Comparison of ENCODE assay signal across 15 mouse cellular contexts in the genomic region with DNA sequence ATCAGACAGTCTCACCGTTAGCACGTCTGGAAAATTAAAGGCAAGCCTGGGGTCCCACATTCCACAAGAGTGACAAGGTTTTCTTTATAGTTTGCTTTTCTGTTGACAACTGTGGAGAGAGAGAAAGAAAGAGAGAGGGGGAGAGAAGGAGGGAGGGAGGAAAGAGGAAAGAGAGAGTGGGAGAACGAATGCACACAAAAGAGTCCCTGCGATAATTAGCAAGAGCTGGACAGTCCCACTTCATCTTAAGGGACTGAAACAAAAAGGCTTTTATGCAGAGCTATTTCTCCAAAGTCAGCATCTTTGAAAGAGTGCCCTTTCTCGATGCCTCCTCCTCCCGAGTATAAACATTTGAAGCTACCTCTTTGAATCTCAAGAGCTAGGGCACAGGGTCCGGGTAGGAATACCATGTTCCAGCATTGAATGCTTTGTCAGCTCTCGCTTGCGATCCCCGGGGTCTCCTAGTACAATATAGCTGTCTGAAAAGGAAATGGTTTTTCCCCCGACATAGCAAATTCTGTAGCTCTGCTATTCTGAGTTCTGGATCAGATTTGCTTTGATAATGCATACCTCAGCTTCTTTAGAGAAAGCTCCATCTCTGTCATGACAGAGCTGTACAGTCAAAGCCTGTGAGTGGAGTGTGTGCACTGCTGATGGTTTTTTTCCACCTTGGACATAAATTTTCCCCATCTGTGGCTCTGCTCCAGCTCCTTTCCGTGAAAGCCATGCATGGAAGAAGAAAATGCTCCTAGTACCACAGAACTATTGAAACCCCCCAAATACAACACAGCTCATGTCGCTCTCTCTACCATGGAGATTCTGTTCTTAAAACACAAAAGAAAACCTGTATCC.
DNase-seq lines count a peak whose midpoint lies in the region; ATAC-seq and TF ChIP-seq lines count a peak whose summit lies in the region.
"Had no signal": no experiment of that assay in that cellular context is flagged by ENCODE, and none has a peak within 500 bp of the region (broad histone marks: within the 10 kb centered on the region; RNA-seq: fewer than 3 reads in every experiment).

No protein-coding gene starts in this region.

- H3K4me1 ChIP-seq in midbrain, embryonic 13.5 days (replicated peaks) = no peaks in the 10 kb centered on the region
- no peaks in the 10 kb centered on the region for H3K4me1 ChIP-seq in midbrain, embryonic 11.5 days (ENCODE audit: control insufficient read depth, insufficient read depth, low read length)
- H3K4me1 ChIP-seq in forebrain, embryonic 11.5 days (replicated peaks; ENCODE audit: control insufficient read depth, insufficient read depth, low read length) = no peaks in the 10 kb centered on the region
- H3K4me1 ChIP-seq in hindbrain, embryonic 16.5 days (ENCODE audit: control insufficient read depth, insufficient read depth, low read depth, low read length) = no peaks in the 10 kb centered on the region
- 0 out of 2 replicates have a peak, but pooled peaks cover 3% of the 10 kb centered on the region for H3K4me1 ChIP-seq in stomach, embryonic 16.5 days (ENCODE audit: control insufficient read depth, insufficient read depth, low read length)
- no peaks in the 10 kb centered on the region for H3K4me1 ChIP-seq in thymus, adult 2 months (replicated peaks; ENCODE audit: control insufficient read depth, insufficient read depth, low read length)
- H3K4me1 ChIP-seq: megakaryocyte, embryonic 14.5 days had no signal

- ATAC-seq in midbrain, embryonic 13.5 days = no peak
- no peak for ATAC-seq in midbrain, embryonic 11.5 days (ENCODE audit: low FRiP score)
- peak; percentile 48; the same call in 1 of the 2 replicates for ATAC-seq in forebrain, embryonic 11.5 days (replicated peaks; ENCODE audit: low FRiP score)
- ATAC-seq in hindbrain, embryonic 16.5 days = peak; percentile 67
- no peak for ATAC-seq in stomach, embryonic 16.5 days (ENCODE audit: insufficient read depth, low FRiP score)

- H3K9me3 ChIP-seq in midbrain, embryonic 13.5 days = no peaks in the 10 kb centered on the region
- no peaks in the 10 kb centered on the region for H3K9me3 ChIP-seq in midbrain, embryonic 11.5 days (ENCODE audit: control insufficient read depth, low read length)
- H3K9me3 ChIP-seq in forebrain, embryonic 11.5 days (ENCODE audit: control insufficient read depth, low read length) = no peaks in the 10 kb centered on the region
- no peaks in the 10 kb centered on the region for H3K9me3 ChIP-seq in hindbrain, embryonic 16.5 days (ENCODE audit: control insufficient read depth, low read length)
- peaks cover 5% of the 10 kb centered on the region; the same call in 1 of the 2 replicates for H3K9me3 ChIP-seq in stomach, embryonic 16.5 days (replicated peaks; ENCODE audit: control insufficient read depth, low read length)
- H3K9me3 ChIP-seq: megakaryocyte, embryonic 14.5 days had no signal

- no peak overlapping the region for H3K9ac ChIP-seq in midbrain, embryonic 13.5 days (replicated peaks)
- no peak overlapping the region for H3K9ac ChIP-seq in midbrain, embryonic 11.5 days (ENCODE audit: low read length)
- no peak overlapping the region for H3K9ac ChIP-seq in forebrain, embryonic 11.5 days (ENCODE audit: low read length)
- H3K9ac ChIP-seq in hindbrain, embryonic 16.5 days (ENCODE audit: low read depth, low read length) = no peak overlapping the region
- H3K9ac ChIP-seq in stomach, embryonic 16.5 days (ENCODE audit: low read length) = no peak overlapping the region

- H3K4me3 ChIP-seq in midbrain, embryonic 13.5 days (replicated peaks) = no peak overlapping the region
- no peak overlapping the region for H3K4me3 ChIP-seq in midbrain, embryonic 11.5 days (ENCODE audit: low read depth, low read length)
- H3K4me3 ChIP-seq in forebrain, embryonic 11.5 days (ENCODE audit: low read depth, low read length) = no peak overlapping the region
- no peak overlapping the region for H3K4me3 ChIP-seq in hindbrain, embryonic 16.5 days (ENCODE audit: low read length)
- no peak overlapping the region for H3K4me3 ChIP-seq in stomach, embryonic 16.5 days (replicated peaks; ENCODE audit: low read length)
- H3K4me3 ChIP-seq in thymus, adult 2 months (ENCODE audit: control insufficient read depth, insufficient read depth, low read length) = no peak overlapping the region
- H3K4me3 ChIP-seq: erythroblast, embryonic 14.5 days; megakaryocyte, embryonic 14.5 days had no signal

- no peak for TF ChIP-seq CTCF in thymus, adult 2 months (IDR thresholded peaks at IDR 0.05; ENCODE audit: borderline replicate concordance, control insufficient read depth, extremely low read depth, insufficient read depth, low read length, poor library complexity)

- no peaks in the 10 kb centered on the region for H3K36me3 ChIP-seq in midbrain, embryonic 13.5 days
- H3K36me3 ChIP-seq in midbrain, embryonic 11.5 days (ENCODE audit: control insufficient read depth, insufficient read depth, low read length) = no peaks in the 10 kb centered on the region
- no peaks in the 10 kb centered on the region for H3K36me3 ChIP-seq in forebrain, embryonic 11.5 days (ENCODE audit: control insufficient read depth, insufficient read depth, low read length)
- H3K36me3 ChIP-seq in hindbrain, embryonic 16.5 days (ENCODE audit: control insufficient read depth, insufficient read depth, low read length) = no peaks in the 10 kb centered on the region
- H3K36me3 ChIP-seq in stomach, embryonic 16.5 days (ENCODE audit: control insufficient read depth, insufficient read depth, low read length) = no peaks in the 10 kb centered on the region
- H3K36me3 ChIP-seq in thymus, adult 2 months (ENCODE audit: control insufficient read depth, insufficient read depth, low read length) = no peaks in the 10 kb centered on the region

- no peak overlapping the region for H3K4me2 ChIP-seq in midbrain, embryonic 13.5 days (replicated peaks)
- H3K4me2 ChIP-seq in midbrain, embryonic 11.5 days = no peak overlapping the region
- H3K4me2 ChIP-seq in forebrain, embryonic 11.5 days (ENCODE audit: low read depth, low read length, severe bottlenecking) = no peak overlapping the region
- H3K4me2 ChIP-seq in hindbrain, embryonic 16.5 days (ENCODE audit: low read length) = peak overlapping the region; percentile 44
- H3K4me2 ChIP-seq in stomach, embryonic 16.5 days (ENCODE audit: low read depth, low read length) = 0 out of 2 replicates have a peak overlapping the region, but pooled peaks have one; percentile 12

- H3K27me3 ChIP-seq in midbrain, embryonic 13.5 days = no peaks in the 10 kb centered on the region
- H3K27me3 ChIP-seq in midbrain, embryonic 11.5 days (ENCODE audit: control insufficient read depth, insufficient read depth, low read length) = no peaks in the 10 kb centered on the region
- H3K27me3 ChIP-seq in forebrain, embryonic 11.5 days (ENCODE audit: control insufficient read depth, insufficient read depth, low read length) = no peaks in the 10 kb centered on the region
- no peaks in the 10 kb centered on the region for H3K27me3 ChIP-seq in hindbrain, embryonic 16.5 days (replicated peaks; ENCODE audit: control insufficient read depth, insufficient read depth, low read length)
- no peaks in the 10 kb centered on the region for H3K27me3 ChIP-seq in stomach, embryonic 16.5 days (ENCODE audit: control insufficient read depth, insufficient read depth, low read length)
- no peaks in the 10 kb centered on the region for H3K27me3 ChIP-seq in thymus, adult 2 months (ENCODE audit: control insufficient read depth, insufficient read depth, low read length)
- H3K27me3 ChIP-seq: CH12.LX; megakaryocyte, embryonic 14.5 days had no signal

- 53% methylated on average over 13 of the region's 13 CpGs for WGBS in midbrain, embryonic 13.5 days
- WGBS in midbrain, embryonic 11.5 days = 74% methylated on average over 13 of the region's 13 CpGs
- WGBS in forebrain, embryonic 11.5 days = 30% methylated on average over 13 of the region's 13 CpGs
- WGBS in hindbrain, embryonic 16.5 days = 28% methylated on average over 13 of the region's 13 CpGs
- 46% methylated on average over 13 of the region's 13 CpGs for WGBS in stomach, embryonic 16.5 days
- 85% methylated on average over 13 of the region's 13 CpGs for WGBS in thymus, adult 2 months

- 0 out of 2 replicates have a peak overlapping the region, but pooled peaks have one; percentile 25 for H3K27ac ChIP-seq in midbrain, embryonic 13.5 days
- no peak overlapping the region for H3K27ac ChIP-seq in midbrain, embryonic 11.5 days (ENCODE audit: low read depth, low read length)
- H3K27ac ChIP-seq in forebrain, embryonic 11.5 days (ENCODE audit: low read depth, low read length) = no peak overlapping the region; the same call in 1 of the 2 replicates
- no peak overlapping the region for H3K27ac ChIP-seq in hindbrain, embryonic 16.5 days (ENCODE audit: low read depth, low read length)
- no peak overlapping the region for H3K27ac ChIP-seq in stomach, embryonic 16.5 days (ENCODE audit: low read length)
- H3K27ac ChIP-seq in thymus, adult 2 months (ENCODE audit: control insufficient read depth, insufficient read depth, low read length) = no peak overlapping the region

- no peak for TF ChIP-seq POLR2A in thymus, adult 2 months (IDR thresholded peaks at IDR 0.05; ENCODE audit: control insufficient read depth, extremely low read depth, insufficient read depth, low read length, poor library complexity)

- no peak for DNase-seq in midbrain, embryonic 11.5 days (ENCODE audit: low spot score, missing footprints)
- no peak for DNase-seq in forebrain, embryonic 11.5 days (ENCODE audit: low spot score)
- DNase-seq in retina, embryonic 14.5 days (ENCODE audit: low spot score) = no peak
- DNase-seq in thymus, adult 2 months = no peak
- DNase-seq: adrenal gland, postnatal 25 days; cerebellum, adult 8-10 months; kidney, adult 9 months; retina, postnatal 1 day; thymus, postnatal 4 days had no signal

Comparison
In these comparisons a context has a peak if more than half of its experiments do, and no peak if none do; other contexts are left out.
1. ATAC-seq: peak in forebrain, embryonic 11.5 days (single experiment) and hindbrain, embryonic 16.5 days (single experiment); none in midbrain, embryonic 13.5 days (single experiment), midbrain, embryonic 11.5 days (single experiment) and stomach, embryonic 16.5 days (single experiment).
2. H3K4me2 ChIP-seq: peak in hindbrain, embryonic 16.5 days (single experiment) and stomach, embryonic 16.5 days (single experiment); none in midbrain, embryonic 13.5 days (single experiment), midbrain, embryonic 11.5 days (single experiment) and forebrain, embryonic 11.5 days (single experiment).